Mouse (Mus musculus): ENCODE results near the gene Pygb. TPM values are rescaled to one million over a fixed set of nuclear protein-coding genes. Genes with fewer than 3 reads are reported as not detected.

Gene Pygb
- polyA plus RNA-seq, 1 experiment, result 39.0 TPM

DNA sequence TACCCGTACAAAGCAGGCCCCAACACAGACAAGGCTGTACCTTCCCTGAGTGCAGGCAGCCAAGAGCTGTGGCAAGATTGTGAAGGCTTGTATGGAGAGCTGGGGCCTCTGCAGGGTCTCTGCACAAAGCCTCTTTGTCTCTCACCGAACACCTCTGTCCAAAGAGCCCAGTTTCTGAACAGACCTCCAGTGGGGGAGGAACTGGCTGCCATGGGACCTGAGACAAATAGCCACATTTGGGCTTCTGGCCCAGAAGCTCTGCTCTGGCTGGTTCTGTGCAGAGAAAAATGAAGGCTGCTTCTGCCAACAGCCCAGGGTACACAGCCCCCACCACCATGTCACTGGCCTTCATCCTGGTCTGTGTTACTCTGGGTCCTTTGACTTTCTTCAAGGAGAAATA, 20.9 kb upstream of the Pygb start:
- peaks cover 9% of the 10 kb centered on the region for H3K36me3 ChIP-seq (ENCODE audit: control insufficient read depth, insufficient read depth)
- no peaks in the 10 kb centered on the region for H3K79me2 ChIP-seq (ENCODE audit: control insufficient read depth, insufficient read depth)
- H3K27me3 ChIP-seq (ENCODE audit: control insufficient read depth, insufficient read depth, insufficient read length), result no peaks in the 10 kb centered on the region
- no peaks in the 10 kb centered on the region for H3K79me3 ChIP-seq (ENCODE audit: low read depth)
- H3ac ChIP-seq (ENCODE audit: control insufficient read depth, insufficient read length, low read depth), result no peak overlapping the region
- H3K4me3 ChIP-seq (ENCODE audit: insufficient read depth, poor library complexity, severe bottlenecking), result no peak overlapping the region
- TF ChIP-seq MAX (IDR thresholded peaks at IDR 0.05) (no peak), USF1 (IDR thresholded peaks at IDR 0.05; ENCODE audit: low read depth) (no peak), FOSL1 (IDR thresholded peaks at IDR 0.05; ENCODE audit: insufficient read depth, low read length, poor library complexity, severe bottlenecking) (no peak), MYOG (IDR thresholded peaks at IDR 0.05; ENCODE audit: control insufficient read depth, extremely low read depth, insufficient read length) (no peak), MYOD1 (IDR thresholded peaks at IDR 0.05; ENCODE audit: control insufficient read depth, insufficient read length, low read depth) (no peak), CTCF (IDR thresholded peaks at IDR 0.05; ENCODE audit: control insufficient read depth, insufficient read depth, insufficient read length) (no peak), CEBPB (IDR thresholded peaks at IDR 0.05; ENCODE audit: low read depth) (no peak)

DNA sequence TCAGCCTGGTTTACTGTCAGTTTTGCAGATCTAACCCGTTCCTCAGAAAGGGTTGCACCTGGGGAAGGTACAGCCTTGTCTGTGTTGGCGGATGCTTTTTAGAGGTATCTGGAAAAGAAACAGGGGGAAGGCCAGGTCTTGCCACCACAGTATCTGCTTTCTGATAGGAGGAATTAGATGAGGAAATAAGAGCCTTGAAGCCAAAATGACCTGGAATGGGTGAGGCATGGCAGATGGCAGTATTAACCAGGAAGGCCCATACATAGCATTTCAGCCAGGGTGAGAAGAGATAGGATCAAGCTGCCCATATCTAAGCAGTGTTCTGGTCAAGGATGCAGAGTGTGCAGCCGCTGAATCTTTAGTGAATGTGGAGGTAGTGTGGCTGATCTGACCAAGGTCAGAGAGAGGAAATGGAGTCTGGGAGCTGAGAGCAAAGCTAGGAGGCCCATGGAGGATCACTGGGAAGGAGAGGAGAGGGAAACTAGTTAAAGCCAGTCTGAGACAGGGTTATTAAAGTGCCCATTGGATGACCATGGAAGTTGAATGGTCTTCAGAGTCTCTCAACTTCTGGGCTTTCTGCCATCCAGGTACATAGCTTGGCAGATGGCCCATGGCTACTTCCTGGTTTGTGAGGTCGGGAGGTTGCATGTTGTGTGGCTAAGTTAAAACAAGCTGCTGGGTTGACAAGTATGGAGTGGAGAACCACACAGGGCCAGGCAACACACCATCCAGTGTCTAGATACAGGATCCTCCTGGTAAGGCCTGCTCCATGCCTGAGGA, 20.3 kb upstream of the Pygb start:
- Histone ChIP-seq H3K36me3 (ENCODE audit: control insufficient read depth, insufficient read depth) (peaks cover 8% of the 10 kb centered on the region), H3K79me2 (ENCODE audit: control insufficient read depth, insufficient read depth) (no peaks in the 10 kb centered on the region), H3ac (ENCODE audit: control insufficient read depth, insufficient read length, low read depth) (no peak overlapping the region)

DNA sequence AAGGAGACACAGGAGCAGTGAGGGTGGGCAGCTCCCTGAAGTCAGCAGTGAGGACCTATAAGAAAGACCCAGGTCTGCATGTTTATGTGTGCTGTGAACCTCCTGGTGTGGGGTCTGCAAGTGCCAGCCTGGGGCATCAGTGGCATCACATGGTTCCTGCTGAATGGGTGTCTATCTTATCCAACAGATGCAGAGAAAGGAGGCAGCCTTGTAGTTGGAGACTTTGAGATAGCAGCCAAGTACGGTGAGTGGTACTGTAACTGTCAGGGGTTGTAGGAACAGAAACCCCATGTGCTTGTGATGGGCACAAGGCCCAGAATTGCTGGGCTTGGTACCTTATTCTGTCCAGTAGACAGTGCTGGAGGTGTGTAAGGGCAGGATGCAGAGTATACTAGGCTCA, 17.9 kb upstream of the Pygb start:
- Histone ChIP-seq H3K79me2 (ENCODE audit: control insufficient read depth, insufficient read depth) (no peaks in the 10 kb centered on the region), H3K4me3 (ENCODE audit: insufficient read depth, poor library complexity, severe bottlenecking) (no peak overlapping the region), H3K79me3 (ENCODE audit: low read depth) (no peaks in the 10 kb centered on the region), H3K36me3 (ENCODE audit: control insufficient read depth, insufficient read depth) (peaks cover 9% of the 10 kb centered on the region), H3ac (ENCODE audit: control insufficient read depth, insufficient read length, low read depth) (no peak overlapping the region), H3K27me3 (ENCODE audit: control insufficient read depth, insufficient read depth, insufficient read length) (no peaks in the 10 kb centered on the region)
- no peak for TF ChIP-seq CTCF (IDR thresholded peaks at IDR 0.05; ENCODE audit: control insufficient read depth, insufficient read depth, insufficient read length)

More for the DNA sequence above, 20.3 kb upstream of the Pygb start:
- Histone ChIP-seq H3K27me3 (ENCODE audit: control insufficient read depth, insufficient read depth, insufficient read length) (no peaks in the 10 kb centered on the region), H3K4me3 (ENCODE audit: insufficient read depth, poor library complexity, severe bottlenecking) (no peak overlapping the region), H3K79me3 (ENCODE audit: low read depth) (no peaks in the 10 kb centered on the region)
- no peak for TF ChIP-seq FOSL1 (IDR thresholded peaks at IDR 0.05; ENCODE audit: insufficient read depth, low read length, poor library complexity, severe bottlenecking)
- TF ChIP-seq USF1 (IDR thresholded peaks at IDR 0.05; ENCODE audit: low read depth), result no peak
- no peak for TF ChIP-seq MYOD1 (IDR thresholded peaks at IDR 0.05; ENCODE audit: control insufficient read depth, insufficient read length, low read depth)
- no peak for TF ChIP-seq MYOG (IDR thresholded peaks at IDR 0.05; ENCODE audit: control insufficient read depth, extremely low read depth, insufficient read length)
- TF ChIP-seq MAX (IDR thresholded peaks at IDR 0.05), result no peak
- no peak for TF ChIP-seq CTCF (IDR thresholded peaks at IDR 0.05; ENCODE audit: control insufficient read depth, insufficient read depth, insufficient read length)
- no peak for TF ChIP-seq CEBPB (IDR thresholded peaks at IDR 0.05; ENCODE audit: low read depth)

- Histone ChIP-seq H3K27me3 (ENCODE audit: control insufficient read depth, insufficient read depth, insufficient read length) (no peaks in the 10 kb centered on the region), H3K79me2 (ENCODE audit: control insufficient read depth, insufficient read depth) (no peaks in the 10 kb centered on the region), H3K79me3 (ENCODE audit: low read depth) (no peaks in the 10 kb centered on the region), H3K4me3 (ENCODE audit: insufficient read depth, poor library complexity, severe bottlenecking) (no peak overlapping the region), H3ac (ENCODE audit: control insufficient read depth, insufficient read length, low read depth) (no peak overlapping the region), H3K36me3 (ENCODE audit: control insufficient read depth, insufficient read depth) (peaks cover 9% of the 10 kb centered on the region)
- no peak for TF ChIP-seq MYOD1 (IDR thresholded peaks at IDR 0.05; ENCODE audit: control insufficient read depth, insufficient read length, low read depth)
- no peak for TF ChIP-seq MAX (IDR thresholded peaks at IDR 0.05)
- TF ChIP-seq CEBPB (IDR thresholded peaks at IDR 0.05; ENCODE audit: low read depth), result no peak
- no peak for TF ChIP-seq FOSL1 (IDR thresholded peaks at IDR 0.05; ENCODE audit: insufficient read depth, low read length, poor library complexity, severe bottlenecking)
- TF ChIP-seq MYOG (IDR thresholded peaks at IDR 0.05; ENCODE audit: control insufficient read depth, extremely low read depth, insufficient read length), result no peak
- no peak for TF ChIP-seq USF1 (IDR thresholded peaks at IDR 0.05; ENCODE audit: low read depth)
- TF ChIP-seq CTCF (IDR thresholded peaks at IDR 0.05; ENCODE audit: control insufficient read depth, insufficient read depth, insufficient read length), result no peak
Observed at GRCm38 (mm10) chr2:150770747-150771146, 15.8 kb upstream of the Pygb start.

DNA sequence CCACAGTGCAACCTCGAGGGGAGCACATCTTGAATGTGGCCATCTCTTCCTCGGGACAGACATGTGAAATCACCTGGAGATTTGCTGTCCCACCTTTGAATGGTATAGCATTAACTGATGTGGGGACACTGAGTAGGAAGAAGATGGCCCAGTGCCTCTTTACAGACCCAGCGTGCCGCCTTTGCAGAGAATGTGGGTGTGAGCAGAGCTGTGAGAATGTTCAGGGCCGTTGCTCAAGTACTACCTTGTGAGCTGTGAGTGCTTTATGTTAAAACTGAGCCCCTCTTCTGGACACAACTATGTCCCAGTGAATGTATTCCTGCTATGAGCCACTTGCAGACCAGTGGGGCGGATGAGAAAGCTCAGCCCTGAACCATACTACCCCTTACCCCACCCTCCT, 15.4 kb upstream of the Pygb start:
- Histone ChIP-seq H3K36me3 (ENCODE audit: control insufficient read depth, insufficient read depth) (peaks cover 9% of the 10 kb centered on the region), H3K79me3 (ENCODE audit: low read depth) (no peaks in the 10 kb centered on the region), H3K4me3 (ENCODE audit: insufficient read depth, poor library complexity, severe bottlenecking) (no peak overlapping the region), H3ac (ENCODE audit: control insufficient read depth, insufficient read length, low read depth) (no peak overlapping the region), H3K79me2 (ENCODE audit: control insufficient read depth, insufficient read depth) (no peaks in the 10 kb centered on the region), H3K27me3 (ENCODE audit: control insufficient read depth, insufficient read depth, insufficient read length) (no peaks in the 10 kb centered on the region)
- TF ChIP-seq CTCF (IDR thresholded peaks at IDR 0.05; ENCODE audit: control insufficient read depth, insufficient read depth, insufficient read length) (no peak), CEBPB (IDR thresholded peaks at IDR 0.05; ENCODE audit: low read depth) (no peak), MYOG (IDR thresholded peaks at IDR 0.05; ENCODE audit: control insufficient read depth, extremely low read depth, insufficient read length) (no peak), MYOD1 (IDR thresholded peaks at IDR 0.05; ENCODE audit: control insufficient read depth, insufficient read length, low read depth) (no peak), MAX (IDR thresholded peaks at IDR 0.05) (no peak), USF1 (IDR thresholded peaks at IDR 0.05; ENCODE audit: low read depth) (no peak), FOSL1 (IDR thresholded peaks at IDR 0.05; ENCODE audit: insufficient read depth, low read length, poor library complexity, severe bottlenecking) (no peak)

GRCm38 (mm10) chr2:150771996-150772395, 14.5 kb upstream of the Pygb start:
- Histone ChIP-seq H3K79me3 (ENCODE audit: low read depth) (no peaks in the 10 kb centered on the region), H3K36me3 (ENCODE audit: control insufficient read depth, insufficient read depth) (peaks cover 9% of the 10 kb centered on the region), H3K27me3 (ENCODE audit: control insufficient read depth, insufficient read depth, insufficient read length) (no peaks in the 10 kb centered on the region), H3ac (ENCODE audit: control insufficient read depth, insufficient read length, low read depth) (no peak overlapping the region), H3K4me3 (ENCODE audit: insufficient read depth, poor library complexity, severe bottlenecking) (no peak overlapping the region), H3K79me2 (ENCODE audit: control insufficient read depth, insufficient read depth) (no peaks in the 10 kb centered on the region)
- TF ChIP-seq MYOG (IDR thresholded peaks at IDR 0.05; ENCODE audit: control insufficient read depth, extremely low read depth, insufficient read length) (no peak), MAX (IDR thresholded peaks at IDR 0.05) (no peak), FOSL1 (IDR thresholded peaks at IDR 0.05; ENCODE audit: insufficient read depth, low read length, poor library complexity, severe bottlenecking) (no peak), CEBPB (IDR thresholded peaks at IDR 0.05; ENCODE audit: low read depth) (no peak), CTCF (IDR thresholded peaks at IDR 0.05; ENCODE audit: control insufficient read depth, insufficient read depth, insufficient read length) (no peak), MYOD1 (IDR thresholded peaks at IDR 0.05; ENCODE audit: control insufficient read depth, insufficient read length, low read depth) (no peak), USF1 (IDR thresholded peaks at IDR 0.05; ENCODE audit: low read depth) (no peak)
